Mouse (Mus musculus) stomach, embryonic 14.5 days (tissue): ENCODE data around the gene Cln3. TPM values are rescaled to one million over a fixed set of nuclear protein-coding genes. Genes with fewer than 3 reads are reported as not detected.

Experiments
- ATAC-seq: fragments of 200-750 bp; cut with Nextera tagmentation; 2 replicates; pipeline ENCODE4 v1.8.0; 2017; ENCODE audit warnings: low read depth, moderate TSS enrichment; ENCODE audit not compliant: insufficient number of reproducible peaks, insufficient read depth, low FRiP score
- H3K27ac ChIP-seq: fragments of 300-500 bp; sonication (generic); 2 replicates; pipeline ENCODE4 v1.5.1; 2014; ENCODE audit warnings: mild to moderate bottlenecking, low read length, moderate library complexity, mixed read lengths
- H3K27me3 ChIP-seq: fragments of 300-500 bp; sonication (generic); 2 replicates; pipeline ENCODE4 v1.6.1; 2014; ENCODE audit warnings: low read length, control low read depth, mixed read lengths; ENCODE audit not compliant: control insufficient read depth, insufficient read depth
- H3K36me3 ChIP-seq: fragments of 300-500 bp; sonication (generic); 2 replicates; pipeline ENCODE4 v1.6.1; 2014; ENCODE audit warnings: mild to moderate bottlenecking, control low read depth, low read length, moderate library complexity, mixed read lengths; ENCODE audit not compliant: control insufficient read depth, insufficient read depth
- H3K4me1 ChIP-seq: fragments of 300-500 bp; sonication (generic); 2 replicates; pipeline ENCODE4 v1.6.1; 2014; ENCODE audit warnings: low read length, control low read depth, mixed read lengths; ENCODE audit not compliant: control insufficient read depth, insufficient read depth
- H3K4me2 ChIP-seq: fragments of 300-500 bp; sonication (generic); replicated peaks from 2 replicates; pipeline ENCODE4 v1.6.1; 2014; ENCODE audit warnings: low read depth, low read length, control low read depth
- H3K4me3 ChIP-seq: fragments of 300-500 bp; sonication (generic); 2 replicates; pipeline ENCODE4 v1.5.1; 2014; ENCODE audit warnings: low read depth, low read length, control low read depth
- H3K9ac ChIP-seq: fragments of 300-500 bp; sonication (generic); replicated peaks from 2 replicates; pipeline ENCODE4 v1.6.1; 2014; ENCODE audit warnings: low read depth, mild to moderate bottlenecking, control low read depth, low read length, moderate library complexity, mixed read lengths
- H3K9me3 ChIP-seq: fragments of 300-500 bp; sonication (generic); 2 replicates; pipeline ENCODE4 v1.6.1; 2016; ENCODE audit warnings: low read depth, low read length, control low read depth; ENCODE audit not compliant: control insufficient read depth
- WGBS: fragments of 180-500 bp; shearing (Covaris S2); extraction: QIAGEN DNeasy Blood & Tissue Kit; methylation state at CpG from one replicate; pipeline ENCODE4 v1.1.7; 2014; 5-methylcytosine and 5-hydroxymethylcytosine counted together
- polyA plus RNA-seq: library from polyadenylated mRNA; unstranded; fragments of >200 nt; fragmentation: Nextera tagmentation; extraction: Ambion mirVana; gene quantifications from 2 replicates; pipeline ENCODE4 v1.2.1, GENCODE M21; 2014

The Cln3 gene
- polyA plus RNA-seq: 27.2 and 30.2 TPM in 2 replicates

DNA sequence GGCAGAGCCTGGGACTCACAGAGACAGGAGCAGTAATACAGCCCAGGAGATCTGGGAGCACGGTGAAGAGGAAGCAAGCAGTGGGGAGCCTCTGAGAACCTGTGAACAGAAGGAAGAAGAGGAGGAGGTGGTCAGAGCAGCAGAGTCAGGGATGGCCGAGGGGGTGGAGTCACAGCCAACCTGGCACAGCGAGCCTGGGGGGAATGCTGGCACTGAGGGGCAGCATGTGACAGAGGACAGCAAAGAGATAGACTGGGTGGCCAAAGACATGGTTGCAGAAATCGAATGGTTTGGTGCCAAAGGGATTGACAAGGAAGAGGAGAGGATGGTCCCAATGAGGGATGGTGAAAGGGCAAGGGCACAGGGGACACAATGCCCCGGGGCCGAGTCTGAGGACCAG lies at the start of gene Cln3:
Gene Cln3 (minus strand): TSS at position 101 of the 400 bp plus-strand sequence.
- no peak for ATAC-seq
- H3K9ac ChIP-seq: no peak within 1 kb of the TSS
- H3K4me1 ChIP-seq: no peaks in the 10 kb centered on the region
- no peak within 1 kb of the TSS for H3K27ac ChIP-seq
- no peak within 1 kb of the TSS for H3K4me2 ChIP-seq
- no peaks in the 10 kb centered on the region for H3K9me3 ChIP-seq
- H3K36me3 ChIP-seq: no peaks in the 10 kb centered on the region
- no peak within 1 kb of the TSS for H3K4me3 ChIP-seq
- H3K27me3 ChIP-seq: no peaks in the 10 kb centered on the region
- WGBS: 71% methylated on average over 6 of the region's 6 CpGs

DNA sequence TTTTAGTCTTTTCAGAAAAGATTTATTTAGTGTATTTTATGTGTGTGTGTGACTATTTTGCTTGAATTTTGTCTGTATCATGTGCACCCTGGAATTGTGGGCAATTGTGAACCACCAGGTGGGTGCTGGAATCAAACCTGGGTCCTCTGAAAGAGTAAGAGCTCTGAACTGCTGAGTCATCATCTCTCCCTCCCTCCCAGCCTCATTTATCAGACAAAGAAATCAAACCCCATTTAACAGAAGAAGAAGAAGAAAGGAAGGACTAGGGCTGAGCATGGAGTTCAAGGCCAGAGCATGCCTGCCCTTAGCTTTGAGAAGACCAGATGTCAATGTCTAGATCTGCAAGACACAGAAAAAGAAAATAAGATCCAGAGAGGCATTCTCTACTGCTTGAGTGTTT lies 49.8 kb upstream of the Cln3 start:
- no peaks in the 10 kb centered on the region for H3K9me3 ChIP-seq
- no peak for ATAC-seq

DNA sequence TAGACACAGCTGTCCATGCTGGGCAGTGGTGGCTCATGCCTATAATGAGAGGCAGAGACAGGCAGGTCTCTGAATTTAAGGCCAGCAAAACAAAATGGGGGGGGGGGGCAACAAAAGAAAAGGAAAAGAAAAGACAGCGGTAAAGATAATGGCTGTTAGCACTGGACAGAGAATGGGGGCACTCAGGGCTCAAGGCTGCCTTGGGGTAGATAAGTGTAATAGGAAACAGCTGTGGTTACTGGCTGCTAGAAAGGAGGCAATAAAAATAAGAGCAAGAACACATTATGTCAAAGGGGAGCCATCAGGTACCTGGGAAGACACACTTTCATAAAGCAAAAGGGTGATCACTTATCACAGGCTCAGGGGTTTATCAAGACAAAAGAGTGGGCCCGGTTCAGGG lies 46.9 kb upstream of the Cln3 start:
- ATAC-seq: no peak
- Histone ChIP-seq H3K4me2 (no peak overlapping the region), H3K9ac (no peak overlapping the region), H3K4me1 (no peaks in the 10 kb centered on the region), H3K9me3 (no peaks in the 10 kb centered on the region), H3K27ac (no peak overlapping the region), H3K4me3 (no peak overlapping the region), H3K36me3 (no peaks in the 10 kb centered on the region), H3K27me3 (no peaks in the 10 kb centered on the region)
- WGBS: 80% methylated on average over 2 of the region's 2 CpGs

More for the DNA sequence above, 49.8 kb upstream of the Cln3 start:
- Histone ChIP-seq H3K4me1 (no peaks in the 10 kb centered on the region), H3K27me3 (no peaks in the 10 kb centered on the region), H3K4me2 (no peak overlapping the region), H3K27ac (no peak overlapping the region), H3K36me3 (no peaks in the 10 kb centered on the region), H3K9ac (no peak overlapping the region), H3K4me3 (no peak overlapping the region)

DNA sequence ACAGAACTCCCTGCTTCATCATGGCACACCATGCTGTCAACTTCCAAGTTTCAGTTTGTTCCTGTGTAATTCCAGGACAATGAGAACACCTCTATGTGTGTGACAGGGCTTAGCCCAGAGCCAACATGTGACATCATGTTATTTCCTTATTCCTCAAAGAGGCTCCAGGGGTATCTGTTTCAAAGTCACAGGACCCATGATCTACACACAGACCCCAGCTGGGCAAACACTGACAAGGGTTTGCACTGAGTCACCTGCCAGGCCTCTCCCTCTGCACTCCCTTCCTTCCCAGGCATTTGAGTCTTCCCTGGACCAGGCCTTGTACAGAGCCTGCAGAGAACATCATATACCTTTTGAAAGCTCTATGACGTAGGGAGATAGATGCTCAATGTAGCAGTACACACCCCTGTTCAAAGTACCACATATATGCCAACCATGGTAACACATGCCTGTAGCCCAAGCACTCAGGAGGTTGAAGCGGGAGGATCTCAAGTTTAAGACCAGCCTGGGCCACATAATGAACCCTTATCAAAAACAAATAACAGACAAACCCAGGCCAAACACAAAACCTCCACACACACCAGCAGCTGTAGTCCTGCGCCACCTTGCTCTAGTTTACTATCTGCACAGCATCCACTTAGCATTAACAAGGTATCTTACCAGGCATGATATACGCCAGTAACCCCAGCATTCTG lies 45.4 kb upstream of the Cln3 start, which contains the start of gene Nupr1:
Gene Nupr1 (minus strand): TSS at position 38 of the 695 bp plus-strand sequence.
- peak within 1 kb of the TSS; percentile 44; the same call in 1 of the 2 replicates for H3K27ac ChIP-seq
- H3K36me3 ChIP-seq: no peaks in the 10 kb centered on the region
- H3K4me3 ChIP-seq: no peak within 1 kb of the TSS
- no peak within 1 kb of the TSS for H3K4me2 ChIP-seq
- no peaks in the 10 kb centered on the region for H3K27me3 ChIP-seq
- ATAC-seq: peak; percentile 85
- H3K9me3 ChIP-seq: no peaks in the 10 kb centered on the region
- WGBS: 80% methylated on average over 4 of the region's 4 CpGs
- no peak within 1 kb of the TSS for H3K9ac ChIP-seq
- H3K4me1 ChIP-seq: no peaks in the 10 kb centered on the region

DNA sequence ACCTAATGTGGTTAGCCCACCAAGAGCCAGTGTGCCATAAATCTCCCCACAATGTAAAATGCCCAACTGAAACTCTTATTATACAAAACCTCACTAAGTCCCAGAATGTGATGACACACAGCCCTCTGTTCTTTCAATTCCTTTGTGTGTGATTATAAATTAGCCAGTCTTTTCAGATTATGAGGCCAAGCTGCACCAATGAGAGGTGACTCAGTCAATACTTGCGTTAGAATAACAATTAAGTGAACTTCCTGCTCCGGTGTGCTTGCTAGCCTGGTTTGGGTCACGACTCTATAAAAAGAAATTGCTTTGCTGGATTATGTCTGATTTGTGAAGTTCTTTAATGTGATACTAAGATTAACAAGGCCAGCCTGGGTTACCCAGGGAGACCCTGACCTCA lies 44.3 kb upstream of the Cln3 start:
- no peak overlapping the region for H3K4me3 ChIP-seq
- H3K9me3 ChIP-seq: no peaks in the 10 kb centered on the region
- no peaks in the 10 kb centered on the region for H3K27me3 ChIP-seq
- no peak overlapping the region for H3K9ac ChIP-seq
- H3K4me1 ChIP-seq: no peaks in the 10 kb centered on the region
- H3K4me2 ChIP-seq: no peak overlapping the region
- no peaks in the 10 kb centered on the region for H3K36me3 ChIP-seq
- ATAC-seq: no peak
- WGBS: 35% methylated on average over 3 of the region's 3 CpGs
- H3K27ac ChIP-seq: peak overlapping the region; percentile 13; the same call in 1 of the 2 replicates

DNA sequence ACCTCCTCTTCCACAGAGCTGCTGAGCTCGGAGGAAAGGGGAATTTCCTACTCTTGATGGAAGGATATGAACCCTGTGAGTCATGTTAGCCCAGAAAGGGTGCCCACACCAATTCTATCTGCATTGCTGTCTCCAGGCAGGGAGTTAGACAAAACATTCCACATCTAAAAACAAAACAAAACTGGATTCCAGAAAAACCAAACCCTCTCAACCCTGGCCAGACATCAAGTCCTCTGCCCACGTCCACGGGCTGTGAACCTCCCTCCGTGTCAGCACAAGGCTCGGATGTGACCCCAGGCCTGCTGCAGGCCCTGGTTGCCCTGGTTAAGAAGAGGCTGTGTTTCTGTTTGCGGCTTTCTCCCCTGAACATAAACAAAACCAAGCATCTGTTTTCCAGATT lies 42.5 kb upstream of the Cln3 start:
- H3K9ac ChIP-seq: no peak overlapping the region
- H3K4me1 ChIP-seq: no peaks in the 10 kb centered on the region
- no peaks in the 10 kb centered on the region for H3K9me3 ChIP-seq
- WGBS: 63% methylated on average over 6 of the region's 6 CpGs
- no peak overlapping the region for H3K27ac ChIP-seq
- no peaks in the 10 kb centered on the region for H3K27me3 ChIP-seq
- H3K36me3 ChIP-seq: no peaks in the 10 kb centered on the region
- H3K4me3 ChIP-seq: no peak overlapping the region
- no peak overlapping the region for H3K4me2 ChIP-seq
- ATAC-seq: no peak

DNA sequence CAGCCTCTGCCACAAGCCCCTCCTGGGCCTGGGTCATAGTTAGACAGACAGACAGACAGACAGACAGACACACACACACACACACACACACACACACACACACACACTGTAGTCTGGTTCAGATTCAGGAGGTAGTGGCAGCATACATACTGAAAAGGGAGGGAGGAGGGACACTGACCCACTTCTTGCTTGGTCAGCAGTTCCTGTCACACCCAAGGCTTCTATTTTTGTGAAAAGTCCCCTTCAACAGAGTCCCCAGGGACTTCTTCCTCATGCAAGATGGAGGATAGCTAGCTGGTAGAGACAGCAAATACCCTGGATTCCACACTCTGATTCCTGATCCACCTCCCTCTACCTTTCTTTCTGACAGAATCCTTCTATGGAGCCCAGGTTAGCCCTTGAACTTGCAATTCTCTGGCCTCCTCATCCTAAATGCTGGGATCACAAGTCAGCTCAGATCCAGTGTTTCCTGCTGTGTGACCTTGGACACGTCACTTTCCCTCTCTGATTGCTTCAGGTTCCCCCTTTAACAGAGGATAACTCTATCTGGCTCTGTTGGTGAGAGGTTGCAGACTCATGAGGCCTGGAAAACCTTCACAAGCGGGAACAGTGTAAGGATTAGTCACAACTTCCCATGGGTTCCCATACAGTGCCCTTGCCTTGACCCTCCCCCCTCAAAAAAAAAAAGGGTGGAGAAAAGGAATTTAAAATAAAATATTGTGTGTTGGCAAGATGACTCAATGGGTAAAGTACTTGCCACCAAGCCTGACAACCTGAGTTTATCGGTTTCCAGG lies 40.4 kb upstream of the Cln3 start:
- H3K9ac ChIP-seq: no peak overlapping the region
- H3K4me3 ChIP-seq: no peak overlapping the region
- H3K4me1 ChIP-seq: no peaks in the 10 kb centered on the region
- no peak overlapping the region for H3K4me2 ChIP-seq
- H3K9me3 ChIP-seq: no peaks in the 10 kb centered on the region
- no peaks in the 10 kb centered on the region for H3K27me3 ChIP-seq
- 81% methylated on average over 3 of the region's 3 CpGs for WGBS
- no peak for ATAC-seq
- H3K27ac ChIP-seq: no peak overlapping the region
- H3K36me3 ChIP-seq: no peaks in the 10 kb centered on the region

DNA sequence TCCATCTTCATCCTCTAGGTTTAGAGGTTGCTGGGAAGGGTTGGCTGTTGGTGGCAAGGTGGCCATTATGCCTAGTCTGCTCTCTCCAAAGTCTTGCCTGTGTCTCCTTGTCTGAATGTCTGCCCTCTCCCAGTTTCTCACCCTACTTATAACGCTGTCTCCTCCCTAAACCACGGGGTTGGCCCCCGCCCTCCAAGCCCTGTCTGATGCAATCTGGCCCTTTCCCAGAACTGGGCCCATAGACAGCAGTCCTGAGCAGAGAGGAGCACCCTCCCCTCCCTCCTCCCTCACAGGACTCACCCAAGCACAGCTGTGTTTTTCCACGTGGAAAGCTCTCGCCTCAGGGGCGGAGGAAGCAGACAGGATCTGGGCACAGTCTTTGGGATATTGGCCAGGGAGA lies 39.8 kb upstream of the Cln3 start:
- peak; percentile 60; the same call in 1 of the 2 replicates for ATAC-seq
- 26% methylated on average over 6 of the region's 6 CpGs for WGBS
- no peak overlapping the region for H3K27ac ChIP-seq
- H3K27me3 ChIP-seq: no peaks in the 10 kb centered on the region
- no peak overlapping the region for H3K9ac ChIP-seq
- H3K9me3 ChIP-seq: no peaks in the 10 kb centered on the region
- no peak overlapping the region for H3K4me3 ChIP-seq
- H3K4me2 ChIP-seq: no peak overlapping the region
- H3K36me3 ChIP-seq: no peaks in the 10 kb centered on the region
- H3K4me1 ChIP-seq: no peaks in the 10 kb centered on the region
